Mouse (Mus musculus) 3134 (cell line): ENCODE results near the gene Gm1043.

Source experiments
- DNase-seq: peaks from one replicate; pipeline ENCODE4 v3.0.0-alpha.2; 2011; ENCODE audit warnings: low spot score; ENCODE audit not compliant: insufficient read length; ENCODE audit errors: extremely low read depth

Gene Gm1043

GRCm38 (mm10) chr5:37107611-37108010 lies 22.4 kb downstream of the Gm1043 start:
- no peak for DNase-seq

- DNase-seq, result no peak
Observed at GRCm38 (mm10) chr5:37109280-37109849, 24.2 kb downstream of the Gm1043 start.

- DNase-seq, result no peak
Observed at GRCm38 (mm10) chr5:37112389-37112788, 27.2 kb downstream of the Gm1043 start.

- no peak for DNase-seq
Observed at GRCm38 (mm10) chr5:37117126-37117525, 32.0 kb downstream of the Gm1043 start.

- DNase-seq, result no peak
Observed at GRCm38 (mm10) chr5:37118242-37118641, 33.1 kb downstream of the Gm1043 start.

GRCm38 (mm10) chr5:37121186-37121680 lies 36.1 kb downstream of the Gm1043 start:
- no peak for DNase-seq

GRCm38 (mm10) chr5:37131841-37132240 lies 46.7 kb downstream of the Gm1043 start:
- DNase-seq, result no peak

GRCm38 (mm10) chr5:37141745-37142144 lies 56.6 kb downstream of the Gm1043 start:
- no peak for DNase-seq

GRCm38 (mm10) chr5:37147536-37147935 lies 62.4 kb downstream of the Gm1043 start:
- DNase-seq, result no peak

- DNase-seq, result no peak
Observed at GRCm38 (mm10) chr5:37150650-37151049, 65.5 kb downstream of the Gm1043 start.

- DNase-seq, result no peak
Observed at GRCm38 (mm10) chr5:37154472-37154871, 69.3 kb downstream of the Gm1043 start.

- no peak for DNase-seq
Observed at GRCm38 (mm10) chr5:37158408-37158807, 73.2 kb downstream of the Gm1043 start.

- DNase-seq, result no peak
Observed at GRCm38 (mm10) chr5:37162871-37163781, 78.0 kb downstream of the Gm1043 start.

GRCm38 (mm10) chr5:37176466-37176865 lies 91.3 kb downstream of the Gm1043 start:
- no peak for DNase-seq

- no peak for DNase-seq
Observed at GRCm38 (mm10) chr5:37177061-37177460, 91.9 kb downstream of the Gm1043 start.

GRCm38 (mm10) chr5:37178811-37179210 lies 93.6 kb downstream of the Gm1043 start:
- no peak for DNase-seq

GRCm38 (mm10) chr5:37179872-37180271 lies 94.7 kb downstream of the Gm1043 start:
- DNase-seq, result no peak

- DNase-seq, result no peak
Observed at GRCm38 (mm10) chr5:37180624-37181023, 95.5 kb downstream of the Gm1043 start.

GRCm38 (mm10) chr5:37184605-37185004 lies 99.4 kb downstream of the Gm1043 start:
- DNase-seq, result no peak

GRCm38 (mm10) chr5:37190378-37190777 lies 105.2 kb downstream of the Gm1043 start:
- DNase-seq, result no peak

GRCm38 (mm10) chr5:37196196-37196595 lies 111.0 kb downstream of the Gm1043 start:
- no peak for DNase-seq
